Mouse (Mus musculus) ovary, postnatal 14 days (tissue): ENCODE data around the gene Heg1.
A peak's percentile ranks its signal among the peaks of the same experiment; 100 is the strongest.

Experiments
- DNase-seq: peaks from one replicate; pipeline ENCODE4 v3.0.0; 2022; ENCODE audit warnings: low spot score

Heg1 gene

GRCm38 (mm10) chr16:33775733-33776335 lies 91.7 kb downstream of the Heg1 start:
- DNase-seq = no peak

- no peak for DNase-seq
These were observed 92.8 kb downstream of the Heg1 start for GRCm38 (mm10) chr16:33776766-33777529.

GRCm38 (mm10) chr16:33777607-33778006 lies 93.4 kb downstream of the Heg1 start:
- DNase-seq = no peak

DNA sequence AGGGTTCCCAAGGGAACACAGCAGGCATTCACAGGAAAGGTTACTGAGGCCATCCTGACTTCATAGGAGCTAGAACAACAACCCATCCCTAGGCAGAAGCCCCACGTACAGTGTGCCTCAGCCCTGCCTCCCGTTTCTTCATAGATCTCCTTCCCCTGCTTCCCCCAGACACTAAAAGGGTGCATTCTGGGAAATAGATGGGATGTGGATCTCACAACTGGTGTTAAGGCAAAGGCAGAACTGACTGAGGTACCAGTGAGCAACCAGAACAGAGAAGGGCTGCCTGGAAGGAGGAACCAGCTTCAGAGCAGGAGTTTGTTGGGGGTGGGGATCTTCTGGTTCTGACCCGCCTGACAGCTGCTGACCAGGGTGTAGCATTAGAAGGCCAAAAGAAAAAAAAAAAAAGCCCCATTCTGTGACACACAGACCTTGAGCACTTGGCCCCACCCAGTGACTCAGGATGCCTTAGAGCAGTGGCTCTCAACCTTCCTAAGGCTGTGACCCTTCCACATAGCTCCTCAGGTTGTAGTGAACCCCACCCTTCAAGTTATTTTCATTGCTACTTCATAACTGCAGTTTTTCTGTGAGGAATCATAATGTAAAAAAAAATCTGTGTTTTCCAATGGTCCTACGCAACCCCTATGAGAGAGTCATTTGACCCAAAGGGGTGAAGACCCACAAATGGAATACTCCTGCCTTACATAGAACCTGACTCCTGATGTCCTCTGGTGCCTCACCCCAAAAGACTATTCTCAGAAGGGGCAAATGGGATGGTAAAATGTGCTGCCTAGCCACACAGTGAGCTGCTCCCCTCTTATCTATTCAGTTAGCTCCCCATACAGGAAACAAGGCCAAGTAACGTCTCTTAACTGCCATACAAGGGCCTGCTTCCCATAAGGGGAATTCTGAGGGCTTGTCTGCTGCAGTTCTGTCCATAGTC lies 97.9 kb downstream of the Heg1 start:
- no peak for DNase-seq

DNA sequence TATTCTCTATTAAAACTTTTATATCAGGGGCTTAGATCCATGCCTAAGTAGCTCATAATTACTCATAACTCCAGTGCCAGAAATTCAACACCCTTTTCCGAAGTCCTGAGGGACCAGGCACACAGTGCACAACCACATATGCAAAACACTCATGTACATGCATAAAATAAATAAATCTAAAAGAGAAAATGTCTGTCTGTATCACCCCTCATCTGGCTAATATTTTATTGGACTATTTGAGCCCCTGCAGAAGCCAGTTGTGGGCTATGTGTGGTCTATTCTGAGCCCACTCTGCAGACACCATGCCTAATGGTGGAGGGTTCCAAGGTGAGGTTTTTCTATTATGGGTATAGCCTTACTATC lies 98.5 kb downstream of the Heg1 start:
- no peak for DNase-seq

DNA sequence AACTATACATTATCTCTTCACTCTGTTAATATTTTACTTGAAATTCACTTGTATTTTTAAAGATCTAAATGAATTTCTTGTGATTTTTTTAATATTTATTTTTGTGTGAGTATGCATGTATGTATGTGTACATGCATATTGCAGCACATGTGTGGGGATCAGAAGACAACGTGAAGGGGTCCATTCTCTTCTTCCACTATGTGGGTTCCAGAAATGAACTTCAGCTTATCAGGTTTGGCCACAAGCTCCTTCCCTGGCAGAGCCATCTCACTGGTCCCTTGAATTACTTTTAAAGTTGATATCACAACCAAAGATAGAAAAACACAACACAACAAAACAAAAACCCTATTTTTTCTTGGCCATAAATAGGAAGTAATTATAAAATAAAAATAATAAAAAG lies 100.4 kb downstream of the Heg1 start:
- DNase-seq = no peak

- DNase-seq = no peak
These were observed 101.0 kb downstream of the Heg1 start for GRCm38 (mm10) chr16:33785092-33785704.

- DNase-seq = no peak
These were observed 102.7 kb downstream of the Heg1 start for GRCm38 (mm10) chr16:33786657-33787390.

GRCm38 (mm10) chr16:33793846-33794791 lies 109.9 kb downstream of the Heg1 start, which contains the start of gene Muc13:
TSS of gene Muc13 (plus strand) at chr16:33794037.
- DNase-seq = no peak

DNA sequence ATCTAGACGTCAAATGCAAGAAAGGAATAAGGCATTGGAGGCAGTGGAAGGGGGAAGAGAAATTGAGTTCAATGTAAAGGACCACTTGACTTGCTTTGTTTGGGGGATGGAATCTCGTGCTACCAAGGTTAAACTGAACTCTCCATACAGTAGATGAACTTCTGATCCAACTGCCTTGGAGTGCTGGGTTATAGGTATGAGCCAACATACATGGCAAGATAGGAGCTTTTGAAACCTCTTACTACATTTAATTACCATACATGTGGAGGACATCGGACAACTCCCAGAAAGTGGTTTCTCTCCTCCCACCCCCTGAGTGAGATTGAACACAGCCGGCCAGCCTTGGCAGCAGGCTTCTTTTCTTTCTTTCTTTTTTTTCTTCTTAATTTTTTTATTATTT lies 110.9 kb downstream of the Heg1 start:
- no peak for DNase-seq

DNA sequence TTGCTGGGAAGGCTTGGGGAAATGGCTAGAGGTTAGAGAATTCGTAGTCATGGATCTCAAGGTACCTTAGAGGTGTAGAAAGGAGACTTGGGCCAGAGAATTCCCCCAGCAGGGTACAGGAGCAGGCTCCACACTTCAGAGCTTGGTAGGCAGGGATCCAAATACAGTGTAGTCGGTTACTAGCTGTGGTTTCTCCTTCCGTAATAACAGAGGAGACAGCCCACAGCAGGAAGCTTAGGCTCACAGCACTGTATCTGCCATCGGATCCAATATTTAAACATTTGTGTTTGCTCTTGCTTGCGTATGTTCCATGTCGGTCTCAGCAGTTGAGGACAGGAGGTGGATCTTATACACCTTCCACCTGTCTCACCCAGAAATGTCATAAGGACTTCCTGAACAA lies 111.7 kb downstream of the Heg1 start:
- no peak for DNase-seq

- no peak for DNase-seq
These were observed 112.6 kb downstream of the Heg1 start for GRCm38 (mm10) chr16:33796756-33797155.

DNA sequence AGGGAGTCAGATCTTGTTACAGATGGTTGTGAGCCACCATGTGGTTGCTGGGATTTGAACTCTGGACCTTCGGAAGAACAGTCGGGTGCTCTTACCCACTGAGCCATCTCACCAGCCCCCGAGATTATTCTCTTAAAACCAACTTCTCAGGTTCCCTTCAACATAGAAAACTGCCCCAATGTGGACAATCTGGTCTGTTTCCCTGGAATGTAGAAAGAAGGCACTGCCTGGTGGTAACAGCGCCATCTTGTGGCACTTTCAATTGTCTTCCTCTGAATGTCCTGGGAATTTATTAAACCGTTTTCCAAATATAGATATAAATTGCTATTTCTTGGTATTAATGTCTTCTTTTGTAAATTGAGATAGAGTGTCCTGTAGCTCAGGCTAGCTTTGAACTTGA lies 113.7 kb downstream of the Heg1 start:
- DNase-seq = peak; percentile 58

GRCm38 (mm10) chr16:33810002-33810401 lies 125.8 kb downstream of the Heg1 start:
- DNase-seq = no peak

DNA sequence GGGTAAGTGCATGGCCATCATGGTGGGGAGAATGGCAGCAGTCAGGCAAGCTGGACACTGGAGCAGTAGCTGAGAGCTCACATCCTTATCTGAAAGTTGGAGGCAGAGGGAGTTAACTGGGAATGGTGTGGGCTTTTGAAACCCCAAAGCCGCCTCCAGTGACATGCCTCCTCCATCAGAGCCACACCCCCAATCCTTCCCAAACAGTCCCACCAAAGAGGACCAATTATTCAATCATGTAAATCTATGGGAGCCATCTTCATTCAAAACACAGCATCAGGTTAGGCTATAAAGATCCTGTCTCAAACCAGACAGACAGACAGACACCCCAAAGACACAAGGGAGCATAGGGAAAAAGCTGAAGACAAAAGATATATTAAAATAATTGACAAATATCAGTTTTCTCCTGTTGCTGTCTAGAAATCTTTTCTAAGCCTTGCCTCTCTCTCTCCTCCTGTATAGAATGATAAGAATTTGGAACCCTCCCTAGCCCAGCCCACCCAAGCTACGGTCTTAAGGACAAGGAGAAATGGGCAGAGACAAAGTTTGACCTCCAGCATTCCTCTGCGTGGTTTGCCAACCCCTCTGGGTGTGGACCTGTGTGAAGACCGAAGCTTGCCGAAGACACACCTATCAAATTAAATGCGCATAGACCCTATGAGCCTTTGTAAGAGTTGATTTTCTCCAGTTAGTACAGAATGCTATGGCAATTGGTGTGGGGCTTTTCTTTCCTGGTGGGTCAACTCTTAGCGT lies 134.4 kb downstream of the Heg1 start:
- DNase-seq = no peak

DNA sequence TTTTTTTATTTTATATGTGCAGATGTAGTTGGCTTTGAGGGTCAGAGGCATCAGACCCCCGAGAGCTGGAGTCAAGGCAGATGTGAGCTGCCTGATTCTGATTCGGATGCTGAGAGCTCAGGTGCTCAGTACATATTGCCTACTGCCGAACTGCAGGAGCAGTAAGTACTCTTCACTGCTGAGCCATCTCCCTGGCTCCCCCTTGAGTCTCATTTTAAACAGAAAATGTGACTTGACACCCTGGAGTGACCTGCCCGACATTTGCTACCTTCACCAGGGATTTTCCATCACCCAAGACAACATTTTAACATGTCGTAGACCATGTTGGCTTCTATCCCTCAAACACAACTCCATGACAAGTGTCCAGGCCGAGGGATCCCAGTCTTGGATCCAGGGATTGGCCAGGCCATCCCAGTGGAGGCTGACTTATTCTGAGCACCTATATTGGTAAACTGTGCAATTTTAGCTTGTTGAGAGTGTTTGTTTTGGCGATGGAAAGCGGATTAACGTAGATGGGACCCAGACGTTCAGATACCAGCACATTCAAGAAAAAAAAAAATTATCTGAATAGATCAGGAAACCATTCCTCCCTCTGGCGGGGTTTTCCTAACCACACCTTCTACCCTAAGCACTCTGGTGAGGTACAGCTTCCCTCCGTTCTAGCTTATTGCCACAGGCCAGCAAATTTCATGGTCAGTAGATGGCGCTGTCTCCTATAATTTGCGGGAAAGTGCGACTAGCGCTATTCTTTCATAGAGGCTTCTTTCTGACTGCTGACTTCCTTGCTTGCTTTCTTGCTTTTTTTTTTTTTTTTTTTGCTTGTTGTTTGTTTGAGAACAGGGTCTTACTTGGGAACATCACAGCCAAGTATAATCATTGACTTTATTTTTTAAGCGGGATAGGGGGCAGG lies 136.4 kb downstream of the Heg1 start:
- peak; percentile 95 for DNase-seq
